Mouse (Mus musculus): Measurements from ENCODE around the gene Khdc4. TPM values are rescaled to one million over a fixed set of nuclear protein-coding genes. Genes with fewer than 3 reads are reported as not detected.

The Khdc4 gene
- polyA plus RNA-seq, 1 experiment from 2014 or later: 72.3 TPM

DNA sequence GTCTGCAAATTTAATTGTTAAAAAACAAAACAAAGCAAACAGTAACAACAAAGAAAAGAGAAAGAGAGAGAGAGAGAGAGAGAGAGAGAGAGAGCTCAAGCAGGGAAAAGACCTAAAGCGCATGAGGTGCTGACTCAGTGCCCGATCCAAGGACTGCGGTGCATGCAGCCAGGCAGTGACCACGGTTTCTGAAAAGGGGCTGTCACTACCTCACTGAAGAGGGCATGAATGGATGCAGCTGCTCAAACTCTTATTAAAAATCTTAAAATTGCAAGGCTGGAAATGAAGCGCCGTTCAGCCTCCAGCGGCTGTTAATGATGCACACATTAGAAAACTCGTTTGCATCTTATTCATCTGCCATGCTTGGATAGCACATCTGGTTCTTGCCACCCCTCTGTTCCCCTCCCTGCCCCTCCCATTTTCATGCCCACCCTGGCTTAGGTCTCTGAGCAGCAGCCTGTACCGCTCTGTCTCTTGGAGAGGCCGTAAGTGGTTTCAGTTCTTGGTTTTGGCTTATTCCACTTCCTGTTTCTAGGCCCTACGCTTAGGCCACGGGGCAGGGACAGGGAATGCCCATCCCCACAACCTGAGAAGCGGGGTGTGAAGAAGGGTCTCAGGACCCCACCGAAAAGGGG is 37.7 kb upstream of the Khdc4 start:
- no peaks in the 10 kb centered on the region for H3K4me1 ChIP-seq (ENCODE audit: control insufficient read depth, insufficient read depth, low read length)
- H3K9ac ChIP-seq (ENCODE audit: low read length): no peak overlapping the region
- WGBS: 86% methylated on average over 14 of the region's 14 CpGs
- no peaks in the 10 kb centered on the region for H3K9me3 ChIP-seq (replicated peaks; ENCODE audit: control insufficient read depth, low read length)
- ATAC-seq (ENCODE audit: insufficient read depth, low FRiP score): no peak
- peaks cover 22% of the 10 kb centered on the region for H3K36me3 ChIP-seq (ENCODE audit: control insufficient read depth, insufficient read depth, low read length)
- no peak overlapping the region for H3K4me3 ChIP-seq (replicated peaks; ENCODE audit: low read length)
- no peak overlapping the region for H3K27ac ChIP-seq (ENCODE audit: low read length)
- H3K27me3 ChIP-seq (ENCODE audit: control insufficient read depth, insufficient read depth, low read length): no peaks in the 10 kb centered on the region
- H3K4me2 ChIP-seq (ENCODE audit: low read depth, low read length): no peak overlapping the region

DNA sequence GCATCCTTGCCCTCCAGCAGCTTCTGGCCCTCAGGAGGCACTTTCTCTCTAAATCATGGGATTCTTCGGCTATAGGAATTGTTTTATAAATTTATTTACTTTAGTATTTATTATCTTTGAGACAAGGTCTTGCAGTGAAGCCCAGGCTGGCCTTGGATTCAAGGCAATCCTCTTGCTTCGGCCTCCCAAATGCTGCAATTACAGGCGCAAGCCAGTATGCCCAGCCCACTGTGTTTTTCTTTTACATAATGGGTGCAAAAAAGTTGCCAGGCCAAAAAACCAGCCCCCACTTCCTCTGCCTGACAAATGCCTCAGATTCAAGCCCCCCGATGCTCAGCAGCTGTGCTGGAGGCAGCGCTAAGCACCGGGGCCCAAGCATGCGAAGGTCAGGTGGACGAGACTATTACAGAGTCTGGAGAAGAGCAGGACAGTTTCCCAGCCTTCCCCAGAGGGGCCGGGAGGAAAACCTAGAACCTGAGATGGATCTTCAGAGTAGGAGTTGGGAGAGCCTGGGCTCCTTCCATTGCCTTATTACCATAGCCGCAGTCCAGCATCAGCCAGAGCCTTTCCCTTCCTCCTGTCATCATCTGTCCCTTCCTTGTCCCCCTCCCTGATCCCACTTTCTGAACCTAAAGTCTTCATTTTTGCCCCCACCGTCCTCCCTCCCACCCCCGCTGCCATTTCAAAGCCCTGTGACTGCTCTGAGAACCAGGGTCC is 37.0 kb upstream of the Khdc4 start:
- peaks cover 16% of the 10 kb centered on the region for H3K36me3 ChIP-seq (ENCODE audit: control insufficient read depth, insufficient read depth, low read length)
- 78% methylated on average over 12 of the region's 12 CpGs for WGBS
- H3K9ac ChIP-seq (ENCODE audit: low read length): no peak overlapping the region
- no peak overlapping the region for H3K27ac ChIP-seq (ENCODE audit: low read length)
- H3K9me3 ChIP-seq (replicated peaks; ENCODE audit: control insufficient read depth, low read length): no peaks in the 10 kb centered on the region
- H3K27me3 ChIP-seq (ENCODE audit: control insufficient read depth, insufficient read depth, low read length): no peaks in the 10 kb centered on the region
- H3K4me3 ChIP-seq (replicated peaks; ENCODE audit: low read length): no peak overlapping the region
- H3K4me1 ChIP-seq (ENCODE audit: control insufficient read depth, insufficient read depth, low read length): no peaks in the 10 kb centered on the region
- no peak overlapping the region for H3K4me2 ChIP-seq (ENCODE audit: low read depth, low read length)
- ATAC-seq (ENCODE audit: insufficient read depth, low FRiP score): no peak

DNA sequence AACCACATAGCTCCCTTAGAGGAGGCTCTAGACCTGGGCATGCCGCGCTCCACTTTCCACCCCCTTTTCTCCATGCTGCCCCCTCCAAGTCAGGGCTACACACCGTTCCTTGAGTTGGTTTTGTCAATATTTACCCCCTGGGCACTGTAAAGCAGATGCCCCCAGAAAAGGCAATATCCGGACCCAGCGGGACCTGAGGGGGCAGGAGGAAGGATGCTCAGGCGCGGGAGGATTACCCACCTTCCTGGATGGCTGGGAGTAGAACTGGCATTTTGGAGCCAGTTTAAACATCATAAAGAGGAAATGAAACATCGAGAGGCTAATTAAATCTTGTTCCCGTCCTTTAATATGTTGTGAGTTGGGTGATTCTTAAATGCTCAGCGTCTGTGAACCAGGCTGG is 36.4 kb upstream of the Khdc4 start:
- H3K9me3 ChIP-seq (replicated peaks; ENCODE audit: control insufficient read depth, low read length): no peaks in the 10 kb centered on the region
- 74% methylated on average over 10 of the region's 10 CpGs for WGBS
- ATAC-seq (ENCODE audit: insufficient read depth, low FRiP score): no peak
- H3K27me3 ChIP-seq (ENCODE audit: control insufficient read depth, insufficient read depth, low read length): no peaks in the 10 kb centered on the region
- no peak overlapping the region for H3K4me3 ChIP-seq (replicated peaks; ENCODE audit: low read length)
- H3K36me3 ChIP-seq (ENCODE audit: control insufficient read depth, insufficient read depth, low read length): peaks cover 10% of the 10 kb centered on the region
- H3K27ac ChIP-seq (ENCODE audit: low read length): no peak overlapping the region
- no peaks in the 10 kb centered on the region for H3K4me1 ChIP-seq (ENCODE audit: control insufficient read depth, insufficient read depth, low read length)
- H3K4me2 ChIP-seq (ENCODE audit: low read depth, low read length): no peak overlapping the region
- no peak overlapping the region for H3K9ac ChIP-seq (ENCODE audit: low read length)

DNA sequence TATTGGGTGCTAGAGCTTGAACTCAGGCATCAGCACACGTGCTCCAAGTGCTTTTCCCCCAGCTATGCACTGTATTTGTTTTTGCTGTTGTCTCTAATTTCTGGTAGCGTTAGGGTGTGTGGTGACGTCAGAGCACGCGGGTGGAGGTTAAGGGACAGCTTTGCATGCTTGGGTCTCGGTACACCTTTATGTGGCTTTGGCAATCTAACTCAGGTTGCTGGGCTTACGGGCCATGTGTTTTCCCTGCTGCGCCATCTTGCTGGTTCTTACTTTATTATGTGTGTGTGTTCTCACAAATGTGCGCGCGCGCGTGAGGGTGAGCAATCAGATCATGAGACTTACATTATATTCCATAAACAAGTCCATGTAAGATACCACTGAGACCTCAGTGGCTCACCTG is 35.6 kb upstream of the Khdc4 start:
- H3K4me2 ChIP-seq (ENCODE audit: low read depth, low read length): no peak overlapping the region
- 92% methylated on average over 13 of the region's 13 CpGs for WGBS
- H3K4me3 ChIP-seq (replicated peaks; ENCODE audit: low read length): no peak overlapping the region
- H3K27me3 ChIP-seq (ENCODE audit: control insufficient read depth, insufficient read depth, low read length): no peaks in the 10 kb centered on the region
- H3K36me3 ChIP-seq (ENCODE audit: control insufficient read depth, insufficient read depth, low read length): peaks cover 7% of the 10 kb centered on the region
- H3K9me3 ChIP-seq (replicated peaks; ENCODE audit: control insufficient read depth, low read length): no peaks in the 10 kb centered on the region
- H3K9ac ChIP-seq (ENCODE audit: low read length): no peak overlapping the region
- H3K27ac ChIP-seq (ENCODE audit: low read length): no peak overlapping the region
- no peaks in the 10 kb centered on the region for H3K4me1 ChIP-seq (ENCODE audit: control insufficient read depth, insufficient read depth, low read length)
- ATAC-seq (ENCODE audit: insufficient read depth, low FRiP score): no peak

DNA sequence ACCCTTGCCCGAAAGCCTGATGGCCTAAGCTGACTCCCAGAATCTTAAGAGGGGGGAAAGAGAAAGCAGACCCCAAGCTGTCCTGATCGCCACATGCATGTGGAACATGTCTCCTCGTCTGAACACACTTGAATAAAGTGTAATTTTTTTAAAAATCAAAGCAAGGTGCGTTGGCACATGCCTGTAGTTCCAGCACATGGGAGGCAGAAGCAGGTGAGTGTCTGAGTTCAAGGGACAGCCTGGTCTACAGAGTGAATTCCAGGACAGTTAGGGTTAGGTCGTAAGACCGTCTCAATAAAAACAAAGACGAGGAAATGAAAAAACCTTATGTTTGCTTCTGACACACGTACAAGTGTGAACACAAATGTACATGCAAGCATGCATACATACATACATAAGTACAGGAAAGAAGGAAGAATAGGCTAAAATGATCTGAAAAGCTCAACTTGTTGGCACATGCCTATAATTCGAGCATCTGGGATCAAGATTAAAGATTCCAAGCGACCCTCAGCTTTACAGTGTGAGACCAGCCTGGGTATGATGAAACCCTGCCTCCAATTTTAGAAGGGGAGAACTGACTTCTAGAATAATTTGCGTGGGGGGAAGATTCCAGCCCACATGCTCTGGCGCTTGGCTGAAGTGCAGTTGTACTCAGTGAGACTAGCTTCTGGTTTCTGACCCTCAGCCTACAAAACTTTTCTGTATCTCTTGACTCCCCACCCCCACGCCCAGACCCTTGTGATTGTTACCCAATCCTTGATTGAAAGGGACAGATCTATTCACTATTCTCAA is 34.7 kb upstream of the Khdc4 start:
- WGBS: 68% methylated on average over 13 of the region's 13 CpGs
- Histone ChIP-seq H3K9me3 (replicated peaks; ENCODE audit: control insufficient read depth, low read length) (no peaks in the 10 kb centered on the region), H3K27ac (ENCODE audit: low read length) (no peak overlapping the region), H3K36me3 (ENCODE audit: control insufficient read depth, insufficient read depth, low read length) (peaks cover 7% of the 10 kb centered on the region), H3K4me3 (replicated peaks; ENCODE audit: low read length) (no peak overlapping the region), H3K27me3 (ENCODE audit: control insufficient read depth, insufficient read depth, low read length) (no peaks in the 10 kb centered on the region), H3K4me1 (ENCODE audit: control insufficient read depth, insufficient read depth, low read length) (no peaks in the 10 kb centered on the region), H3K4me2 (ENCODE audit: low read depth, low read length) (no peak overlapping the region), H3K9ac (ENCODE audit: low read length) (no peak overlapping the region)
- no peak for ATAC-seq (ENCODE audit: insufficient read depth, low FRiP score)

DNA sequence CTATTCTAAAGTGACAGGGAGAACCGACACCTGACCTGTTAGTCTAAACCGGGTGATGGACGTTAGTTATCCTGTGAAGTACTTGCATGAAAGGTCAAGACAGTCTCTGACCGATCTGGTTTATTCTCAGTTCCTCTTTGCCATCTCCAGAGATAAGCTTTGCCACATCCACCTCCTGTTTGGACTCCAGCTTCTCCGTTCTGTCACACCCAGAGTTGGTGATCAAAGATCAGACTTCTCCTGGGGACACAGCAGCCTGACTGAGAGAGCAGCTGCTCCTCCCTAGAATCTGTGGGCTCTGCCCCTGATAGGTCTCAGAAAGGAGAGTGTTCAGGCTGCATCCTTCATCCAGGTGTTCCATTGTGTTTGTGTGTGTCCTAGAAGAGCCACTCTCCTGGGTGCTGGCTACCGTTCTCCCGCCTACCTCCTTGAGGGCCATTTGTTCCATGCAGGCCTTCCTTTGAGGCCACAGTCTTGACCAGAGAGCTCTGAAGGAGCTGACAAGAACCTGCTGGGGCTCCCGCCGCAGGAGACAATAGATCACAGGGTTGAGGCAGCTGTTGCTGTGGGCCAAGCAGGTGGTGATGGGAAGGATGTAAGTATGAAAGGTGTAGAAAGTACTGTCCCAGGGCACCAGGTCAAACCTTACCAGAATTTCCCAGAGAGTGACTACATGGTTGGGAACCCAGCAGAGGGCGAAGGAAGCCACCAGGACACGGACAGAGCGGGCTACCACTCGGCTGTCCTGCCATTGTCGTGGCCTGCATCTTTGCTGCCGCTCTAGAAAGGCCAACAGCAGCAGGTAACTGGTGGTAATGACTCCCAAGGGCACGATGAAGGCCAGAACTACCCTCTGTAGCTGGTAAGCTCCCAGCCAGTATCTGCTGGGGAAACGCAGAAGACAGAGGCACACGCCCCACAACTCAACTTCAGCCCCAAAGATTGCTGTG is 33.7 kb upstream of the Khdc4 start:
- H3K4me1 ChIP-seq (ENCODE audit: control insufficient read depth, insufficient read depth, low read length): no peaks in the 10 kb centered on the region
- no peak for ATAC-seq (ENCODE audit: insufficient read depth, low FRiP score)
- no peaks in the 10 kb centered on the region for H3K27me3 ChIP-seq (ENCODE audit: control insufficient read depth, insufficient read depth, low read length)
- H3K9ac ChIP-seq (ENCODE audit: low read length): no peak overlapping the region
- H3K27ac ChIP-seq (ENCODE audit: low read length): no peak overlapping the region
- H3K36me3 ChIP-seq (ENCODE audit: control insufficient read depth, insufficient read depth, low read length): peaks cover 3% of the 10 kb centered on the region
- 66% methylated on average over 18 of the region's 18 CpGs for WGBS
- no peaks in the 10 kb centered on the region for H3K9me3 ChIP-seq (replicated peaks; ENCODE audit: control insufficient read depth, low read length)
- no peak overlapping the region for H3K4me3 ChIP-seq (replicated peaks; ENCODE audit: low read length)
- no peak overlapping the region for H3K4me2 ChIP-seq (ENCODE audit: low read depth, low read length)

DNA sequence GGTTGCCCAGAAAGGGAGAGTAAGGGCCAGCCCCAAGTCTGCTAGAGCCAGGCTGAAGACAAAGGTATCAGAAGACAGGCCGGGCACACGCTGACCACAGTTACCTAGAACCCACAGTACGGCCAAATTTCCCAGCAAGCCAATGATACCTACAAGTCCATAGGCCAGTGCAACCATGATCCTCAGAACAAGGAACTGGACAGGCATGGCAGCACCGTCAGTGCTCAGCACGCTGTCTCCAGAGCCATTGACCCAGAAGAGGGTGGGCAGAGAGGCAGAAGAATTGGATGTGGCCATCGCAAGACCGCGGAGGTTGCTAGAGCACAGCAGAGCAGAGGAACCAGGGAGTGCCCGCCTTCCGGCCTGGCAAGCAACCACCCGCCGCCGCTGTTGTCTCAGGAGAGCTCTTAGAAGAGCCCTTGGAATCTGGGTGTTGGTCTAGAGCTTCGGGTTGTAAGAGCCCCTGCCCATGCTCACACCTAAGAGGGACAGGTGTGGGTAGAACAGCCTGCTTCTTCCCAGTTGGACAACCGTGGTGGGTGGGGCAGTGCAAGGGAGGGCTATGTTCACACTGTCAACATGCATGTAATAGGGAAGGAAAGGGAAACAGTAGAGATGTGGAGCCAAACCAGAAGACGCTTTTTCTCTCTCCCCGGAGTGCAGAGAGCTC is 32.6 kb upstream of the Khdc4 start, which contains the start of gene Rxfp4:
Rxfp4 (minus strand) TSS at position 297 of the 670 bp plus-strand sequence.
- 0 out of 2 replicates have a peak within 1 kb of the TSS, but pooled peaks have one; percentile 2 for H3K9ac ChIP-seq (ENCODE audit: low read length)
- no peak within 1 kb of the TSS for H3K4me2 ChIP-seq (ENCODE audit: low read depth, low read length)
- H3K27me3 ChIP-seq (ENCODE audit: control insufficient read depth, insufficient read depth, low read length): no peaks in the 10 kb centered on the region
- no peak within 1 kb of the TSS for H3K4me3 ChIP-seq (replicated peaks; ENCODE audit: low read length)
- H3K4me1 ChIP-seq (ENCODE audit: control insufficient read depth, insufficient read depth, low read length): no peaks in the 10 kb centered on the region
- H3K27ac ChIP-seq (ENCODE audit: low read length): peak within 1 kb of the TSS; percentile 70
- peak; percentile 66; the same call in 1 of the 2 replicates for ATAC-seq (ENCODE audit: insufficient read depth, low FRiP score)
- H3K36me3 ChIP-seq (ENCODE audit: control insufficient read depth, insufficient read depth, low read length): no peaks in the 10 kb centered on the region
- H3K9me3 ChIP-seq (replicated peaks; ENCODE audit: control insufficient read depth, low read length): no peaks in the 10 kb centered on the region
- 75% methylated on average over 17 of the region's 17 CpGs for WGBS

Measured in stomach, embryonic 16.5 days (tissue).